Comparison of ENCODE assay signal across 8 mouse cellular contexts in the genomic region with DNA sequence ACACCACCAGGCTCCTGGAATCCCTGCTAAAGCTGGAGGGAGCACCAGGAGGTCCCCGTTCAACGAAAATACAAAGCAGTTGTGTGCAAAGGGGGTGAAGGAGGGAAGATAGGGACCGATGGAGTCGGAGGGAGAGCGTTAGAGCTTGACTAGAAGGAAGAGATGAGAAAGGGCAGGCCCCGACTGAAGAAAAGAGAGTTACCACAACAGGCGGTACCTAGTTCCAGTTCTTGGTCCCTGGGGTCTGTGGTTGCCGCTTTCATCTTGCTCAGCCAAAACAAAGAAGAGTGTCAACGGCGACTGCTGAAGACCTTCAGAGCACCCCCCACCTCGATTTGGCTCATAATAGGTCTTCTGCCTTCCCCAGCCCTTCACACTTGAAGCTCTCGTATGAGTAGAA. TPM values are rescaled to one million over a fixed set of nuclear protein-coding genes. Genes with fewer than 3 reads are reported as not detected.
DNase-seq lines count a peak whose midpoint lies in the region; ATAC-seq and TF ChIP-seq lines count a peak whose summit lies in the region.

No protein-coding gene starts in this region.

- DNase-seq in kidney, postnatal 0 days (ENCODE audit: low spot score): no peak
- no peak for DNase-seq in kidney, adult 18-20 months
- DNase-seq in hindbrain, embryonic 14.5 days (ENCODE audit: low spot score): peak; percentile 65
- DNase-seq in left cerebral cortex, adult 8-10 months (ENCODE audit: low spot score in 2 of 2): no peak
- no peak for DNase-seq in layer of hippocampus, adult 11-12 months (ENCODE audit: low spot score)

- H3K36me3 ChIP-seq in kidney, postnatal 0 days (ENCODE audit: insufficient read depth, low read length): no peaks in the 10 kb centered on the region
- no peaks in the 10 kb centered on the region for H3K36me3 ChIP-seq in hindbrain, embryonic 14.5 days (replicated peaks; ENCODE audit: control insufficient read depth, insufficient read depth)
- no peaks in the 10 kb centered on the region for H3K36me3 ChIP-seq in midbrain, embryonic 13.5 days

- peak overlapping the region; percentile 90 for H3K4me2 ChIP-seq in kidney, postnatal 0 days (ENCODE audit: low read length)
- H3K4me2 ChIP-seq in hindbrain, embryonic 14.5 days (replicated peaks): peak overlapping the region; percentile 72
- H3K4me2 ChIP-seq in midbrain, embryonic 13.5 days (replicated peaks): peak overlapping the region; percentile 75

- TF ChIP-seq CTCF in kidney, postnatal 0 days (IDR thresholded peaks at IDR 0.05; ENCODE audit: low read depth): no peak

- H3K27me3 ChIP-seq in kidney, postnatal 0 days (ENCODE audit: insufficient read depth, low read length): no peaks in the 10 kb centered on the region
- no peaks in the 10 kb centered on the region for H3K27me3 ChIP-seq in hindbrain, embryonic 14.5 days (ENCODE audit: control insufficient read depth, insufficient read depth, low read length)
- H3K27me3 ChIP-seq in midbrain, embryonic 13.5 days: no peaks in the 10 kb centered on the region

- WGBS in kidney, postnatal 0 days: 3% methylated on average over 12 of the region's 12 CpGs
- WGBS in hindbrain, embryonic 14.5 days: under 1% methylated on average over 12 of the region's 12 CpGs
- 1% methylated on average over 12 of the region's 12 CpGs for WGBS in midbrain, embryonic 13.5 days

- H3K9ac ChIP-seq in kidney, postnatal 0 days (ENCODE audit: low read depth, low read length): peak overlapping the region; percentile 87
- peak overlapping the region; percentile 84 for H3K9ac ChIP-seq in hindbrain, embryonic 14.5 days
- H3K9ac ChIP-seq in midbrain, embryonic 13.5 days (replicated peaks): peak overlapping the region; percentile 91

- no peaks in the 10 kb centered on the region; the same call in 1 of the 2 replicates for H3K4me1 ChIP-seq in kidney, postnatal 0 days (replicated peaks; ENCODE audit: insufficient read depth, low read length)
- peaks cover 2% of the 10 kb centered on the region for H3K4me1 ChIP-seq in brown adipose tissue, adult 24 weeks (ENCODE audit: control insufficient read depth, insufficient read depth, insufficient read length, low read length)
- H3K4me1 ChIP-seq in hindbrain, embryonic 14.5 days (replicated peaks; ENCODE audit: control insufficient read depth, insufficient read depth, low read length): peaks cover 21% of the 10 kb centered on the region
- H3K4me1 ChIP-seq in midbrain, embryonic 13.5 days (replicated peaks): peaks cover 22% of the 10 kb centered on the region

- peak overlapping the region; percentile 91; the same call in 1 of the 2 replicates for H3K27ac ChIP-seq in kidney, postnatal 0 days
- peak overlapping the region; percentile 64 for H3K27ac ChIP-seq in brown adipose tissue, adult 24 weeks (replicated peaks; ENCODE audit: low read depth, low read length)
- H3K27ac ChIP-seq in hindbrain, embryonic 14.5 days: peak overlapping the region; percentile 89
- H3K27ac ChIP-seq in midbrain, embryonic 13.5 days: peak overlapping the region; percentile 95

- no peak for ATAC-seq in kidney, postnatal 0 days (replicated peaks; ENCODE audit: low FRiP score, low read depth)
- no peak; the same call in 1 of the 2 replicates for ATAC-seq in hindbrain, embryonic 14.5 days (ENCODE audit: low FRiP score)
- ATAC-seq in midbrain, embryonic 13.5 days: no peak
- ATAC-seq in erythroid progenitor cell, adult 5-6 weeks (replicated peaks; ENCODE audit: low FRiP score, poor library complexity, severe bottlenecking): no peak; the same call in 1 of the 2 replicates

- peak overlapping the region; percentile 99 for H3K4me3 ChIP-seq in kidney, postnatal 0 days (replicated peaks; ENCODE audit: low read depth, low read length)
- H3K4me3 ChIP-seq in brown adipose tissue, adult 24 weeks (ENCODE audit: insufficient read depth, low read depth, low read length): peak overlapping the region; percentile 92
- H3K4me3 ChIP-seq in hindbrain, embryonic 14.5 days (replicated peaks; ENCODE audit: low read length): peak overlapping the region; percentile 75
- peak overlapping the region; percentile 82 for H3K4me3 ChIP-seq in midbrain, embryonic 13.5 days (replicated peaks)

- H3K9me3 ChIP-seq in kidney, postnatal 0 days (replicated peaks; ENCODE audit: low read length): no peaks in the 10 kb centered on the region
- H3K9me3 ChIP-seq in hindbrain, embryonic 14.5 days (ENCODE audit: control insufficient read depth, low read length): no peaks in the 10 kb centered on the region
- no peaks in the 10 kb centered on the region for H3K9me3 ChIP-seq in midbrain, embryonic 13.5 days

RNA-seq across cellular contexts. Expression of gene Cbll1, which starts 0.8 kb away (rescaled TPM):
- polyA plus RNA-seq in kidney, postnatal 0 days (2015; fragmentation: Nextera tagmentation; extraction: Ambion mirVana): 11.2 and 13.1 TPM in 2 replicates
- 5.6 and 7.8 TPM in 2 replicates for polyA plus RNA-seq in brown adipose tissue, adult 24 weeks (2012; ENCODE audit: insufficient read depth, insufficient read length, missing spikeins)
- polyA plus RNA-seq in hindbrain, embryonic 14.5 days (2014; fragmentation: Nextera tagmentation; extraction: Ambion mirVana): 20.2 and 26.4 TPM in 2 replicates
- 18.7 and 19.5 TPM in 2 replicates for polyA plus RNA-seq in midbrain, embryonic 13.5 days (2015; fragmentation: Nextera tagmentation; extraction: Ambion mirVana)
- total RNA-seq in erythroid progenitor cell, adult 5-6 weeks (2015; ENCODE audit: low replicate concordance): 9.6 and 22.3 TPM in 2 replicates
- 2.0 and 4.6 TPM in 2 replicates for total RNA-seq in erythroid progenitor cell, adult 5-6 weeks (2017; ENCODE audit: low replicate concordance)
- 10 to 100 TPM; 20.5 to 22.0 (median 21.3) TPM for total RNA-seq in left cerebral cortex, adult 8-10 months (2022)

RNA-seq across cellular contexts. Expression of gene Slc26a4, which starts 59.6 kb away (rescaled TPM):
- 5.9 and 6.7 TPM in 2 replicates for polyA plus RNA-seq in kidney, postnatal 0 days (2015; fragmentation: Nextera tagmentation; extraction: Ambion mirVana)
- not detected in 2 replicates for polyA plus RNA-seq in brown adipose tissue, adult 24 weeks (2012; ENCODE audit: insufficient read depth, insufficient read length, missing spikeins)
- not detected in 2 replicates for polyA plus RNA-seq in hindbrain, embryonic 14.5 days (2014; fragmentation: Nextera tagmentation; extraction: Ambion mirVana)
- 0.05 TPM in 1 of 2 replicates, not detected in the other for polyA plus RNA-seq in midbrain, embryonic 13.5 days (2015; fragmentation: Nextera tagmentation; extraction: Ambion mirVana)
- total RNA-seq in erythroid progenitor cell, adult 5-6 weeks (2015; ENCODE audit: low replicate concordance): not detected in 2 replicates
- not detected in 2 replicates for total RNA-seq in erythroid progenitor cell, adult 5-6 weeks (2017; ENCODE audit: low replicate concordance)
- 1 to 10 TPM; 1.9 to 3.2 (median 2.1) TPM for total RNA-seq in left cerebral cortex, adult 8-10 months (2022)
